Mouse (Mus musculus) liver, embryonic 12.5 days (tissue): Measurements from ENCODE around the gene Atn1. TPM values are rescaled to one million over a fixed set of nuclear protein-coding genes. Genes with fewer than 3 reads are reported as not detected.

Source experiments
- ATAC-seq: fragments of 200-750 bp; cut with Nextera tagmentation; 2 replicates; pipeline ENCODE4 v1.8.0; 2017; ENCODE audit warnings: moderate number of reproducible peaks, mild to moderate bottlenecking, moderate library complexity
- H3K27ac ChIP-seq: fragments of 300-500 bp; sonication (generic); 2 replicates; pipeline ENCODE4 v1.5.1; 2016; ENCODE audit warnings: mild to moderate bottlenecking
- H3K27me3 ChIP-seq: fragments of 300-500 bp; sonication (generic); replicated peaks from 2 replicates; pipeline ENCODE4 v1.6.1; 2016; ENCODE audit warnings: mild to moderate bottlenecking, moderate library complexity
- H3K36me3 ChIP-seq: fragments of 300-500 bp; sonication (generic); 2 replicates; pipeline ENCODE4 v1.6.1; 2016; ENCODE audit warnings: mild to moderate bottlenecking, moderate library complexity
- H3K4me1 ChIP-seq: fragments of 300-500 bp; sonication (generic); 2 replicates; pipeline ENCODE4 v1.6.1; 2016
- H3K4me2 ChIP-seq: fragments of 300-500 bp; sonication (generic); 2 replicates; pipeline ENCODE4 v1.6.1; 2016; ENCODE audit warnings: mild to moderate bottlenecking, moderate library complexity
- H3K4me3 ChIP-seq: fragments of 300-500 bp; sonication (generic); 2 replicates; pipeline ENCODE4 v1.5.1; 2016; ENCODE audit warnings: mild to moderate bottlenecking, moderate library complexity
- H3K9ac ChIP-seq: fragments of 300-500 bp; sonication (generic); 2 replicates; pipeline ENCODE4 v1.6.1; 2016; ENCODE audit warnings: mild to moderate bottlenecking, moderate library complexity
- H3K9me3 ChIP-seq: fragments of 300-500 bp; sonication (generic); replicated peaks from 2 replicates; pipeline ENCODE4 v1.6.1; 2016; ENCODE audit warnings: mild to moderate bottlenecking, moderate library complexity
- WGBS: fragments of 180-500 bp; shearing (Covaris S2); methylation state at CpG from one replicate; pipeline ENCODE4 v1.1.7; 2016; ENCODE audit not compliant: insufficient replicate concordance; 5-methylcytosine and 5-hydroxymethylcytosine counted together
- polyA plus RNA-seq: library from polyadenylated mRNA; unstranded; fragments of >200 nt; fragmentation: Nextera tagmentation; extraction: Ambion mirVana; gene quantifications from 2 replicates; pipeline ENCODE4 v1.2.1, GENCODE M21; 2016

Atn1 gene
- polyA plus RNA-seq, 1 experiment from 2014 or later: 2.9 TPM

DNA sequence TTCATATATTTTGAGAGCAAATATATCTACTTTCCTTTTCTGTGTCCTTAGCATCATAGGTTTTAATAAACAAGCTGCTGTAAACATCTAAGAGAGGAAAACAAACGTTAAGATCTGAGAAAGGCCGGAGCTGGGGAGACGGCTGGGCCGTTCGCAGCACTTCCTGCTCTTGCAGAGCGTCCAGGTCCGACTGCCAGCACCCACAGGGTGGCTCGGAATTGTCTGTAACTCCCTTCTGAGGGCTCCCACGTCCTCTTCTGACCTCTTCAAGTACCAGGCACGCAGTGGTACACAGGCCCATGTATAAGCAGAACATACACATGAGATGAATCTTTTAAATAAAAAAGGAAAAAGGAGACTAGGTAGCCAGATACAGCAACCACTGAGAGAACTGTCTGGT, 31.4 kb upstream of the Atn1 start:
- ATAC-seq: no peak
- Histone ChIP-seq H3K9ac (no peak overlapping the region), H3K4me1 (0 out of 2 replicates have a peak, but pooled peaks cover under 1% of the 10 kb centered on the region), H3K9me3 (no peaks in the 10 kb centered on the region), H3K4me2 (no peak overlapping the region), H3K36me3 (no peaks in the 10 kb centered on the region), H3K27me3 (no peaks in the 10 kb centered on the region), H3K27ac (no peak overlapping the region), H3K4me3 (no peak overlapping the region)
- WGBS: 71% methylated on average over 10 of the region's 10 CpGs

DNA sequence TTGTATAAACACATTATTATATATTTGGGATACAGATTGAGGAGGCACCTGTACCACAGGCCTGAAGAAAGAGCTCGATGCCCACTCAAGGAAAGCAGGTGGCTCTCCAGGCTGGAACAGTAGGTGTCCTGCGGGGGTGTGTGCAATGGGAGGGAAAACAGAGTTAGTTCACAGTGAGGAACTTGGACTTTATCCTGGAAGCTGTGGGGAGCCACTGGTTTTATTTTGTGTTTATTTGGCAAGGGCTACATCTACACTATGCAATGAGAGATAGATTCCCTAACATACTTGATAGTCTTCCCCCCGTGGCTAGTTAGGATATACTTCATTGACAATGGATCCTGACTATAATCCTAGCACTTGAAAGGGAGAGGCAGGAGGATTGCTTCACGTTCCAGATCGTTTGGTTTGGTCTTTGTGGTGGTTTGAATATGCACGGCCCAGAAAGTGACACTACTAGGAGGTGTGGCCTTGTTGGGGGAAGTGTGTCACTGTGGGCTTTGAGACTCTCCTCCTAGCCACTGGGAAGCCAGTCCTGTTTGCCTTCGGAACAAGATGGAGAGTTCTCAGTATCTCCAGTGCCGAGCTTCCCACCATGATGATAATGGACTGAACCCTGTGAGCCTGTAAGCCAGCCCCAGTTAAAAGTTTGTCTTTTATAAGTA, 30.6 kb upstream of the Atn1 start:
- ATAC-seq: 0 out of 2 replicates have a peak, but pooled peaks have one; percentile 38
- 40% methylated on average over 8 of the region's 8 CpGs for WGBS
- Histone ChIP-seq H3K4me2 (no peak overlapping the region), H3K4me1 (peaks cover 6% of the 10 kb centered on the region), H3K9me3 (no peaks in the 10 kb centered on the region), H3K9ac (no peak overlapping the region), H3K36me3 (no peaks in the 10 kb centered on the region), H3K4me3 (no peak overlapping the region), H3K27me3 (peaks cover 6% of the 10 kb centered on the region; the same call in 1 of the 2 replicates), H3K27ac (no peak overlapping the region)

- H3K4me3 ChIP-seq: no peak overlapping the region
- no peak overlapping the region for H3K9ac ChIP-seq
- H3K4me1 ChIP-seq: peaks cover 10% of the 10 kb centered on the region
- ATAC-seq: no peak
- no peak overlapping the region for H3K27ac ChIP-seq
- peaks cover 50% of the 10 kb centered on the region for H3K27me3 ChIP-seq
- no peaks in the 10 kb centered on the region for H3K36me3 ChIP-seq
- peak overlapping the region; percentile 38 for H3K4me2 ChIP-seq
- H3K9me3 ChIP-seq: no peaks in the 10 kb centered on the region
- WGBS: 12% methylated on average over 6 of the region's 6 CpGs
Observed at GRCm38 (mm10) chr6:124782436-124782835, 26.1 kb upstream of the Atn1 start.

GRCm38 (mm10) chr6:124780917-124781316, 24.6 kb upstream of the Atn1 start:
- no peak overlapping the region for H3K4me2 ChIP-seq
- H3K27ac ChIP-seq: no peak overlapping the region
- no peaks in the 10 kb centered on the region for H3K9me3 ChIP-seq
- 74% methylated on average over 7 of the region's 7 CpGs for WGBS
- H3K27me3 ChIP-seq: peaks cover 59% of the 10 kb centered on the region
- no peak for ATAC-seq
- H3K9ac ChIP-seq: no peak overlapping the region
- H3K4me3 ChIP-seq: no peak overlapping the region
- H3K4me1 ChIP-seq: peaks cover 10% of the 10 kb centered on the region
- H3K36me3 ChIP-seq: no peaks in the 10 kb centered on the region

DNA sequence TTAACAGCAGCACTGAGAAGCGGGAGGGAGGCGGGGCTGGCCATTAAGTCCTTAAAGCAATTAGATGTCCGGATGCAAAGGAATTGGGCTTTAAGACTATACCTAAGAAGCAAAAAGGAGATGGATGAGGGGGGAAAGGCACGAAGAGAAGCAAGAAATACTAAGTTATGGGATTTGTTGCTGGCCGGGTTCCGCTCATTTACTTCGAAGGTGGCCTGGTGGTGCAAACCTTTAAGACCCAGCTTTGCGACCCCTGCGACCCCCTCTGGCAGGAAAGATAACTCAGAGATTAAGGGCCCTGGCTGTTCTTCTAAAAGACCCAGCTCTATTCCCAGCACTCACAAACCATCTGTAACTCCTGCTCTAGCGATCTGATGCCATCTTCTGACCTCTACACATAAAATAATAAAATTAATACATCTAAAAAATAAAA, 23.7 kb upstream of the Atn1 start:
- no peak for ATAC-seq
- H3K27ac ChIP-seq: no peak overlapping the region
- H3K9me3 ChIP-seq: no peaks in the 10 kb centered on the region
- peak overlapping the region; percentile 20 for H3K4me3 ChIP-seq
- peaks cover 10% of the 10 kb centered on the region for H3K4me1 ChIP-seq
- H3K36me3 ChIP-seq: no peaks in the 10 kb centered on the region
- peaks cover 65% of the 10 kb centered on the region for H3K27me3 ChIP-seq
- WGBS: 11% methylated on average over 10 of the region's 10 CpGs
- peak overlapping the region; percentile 52 for H3K4me2 ChIP-seq
- H3K9ac ChIP-seq: no peak overlapping the region

DNA sequence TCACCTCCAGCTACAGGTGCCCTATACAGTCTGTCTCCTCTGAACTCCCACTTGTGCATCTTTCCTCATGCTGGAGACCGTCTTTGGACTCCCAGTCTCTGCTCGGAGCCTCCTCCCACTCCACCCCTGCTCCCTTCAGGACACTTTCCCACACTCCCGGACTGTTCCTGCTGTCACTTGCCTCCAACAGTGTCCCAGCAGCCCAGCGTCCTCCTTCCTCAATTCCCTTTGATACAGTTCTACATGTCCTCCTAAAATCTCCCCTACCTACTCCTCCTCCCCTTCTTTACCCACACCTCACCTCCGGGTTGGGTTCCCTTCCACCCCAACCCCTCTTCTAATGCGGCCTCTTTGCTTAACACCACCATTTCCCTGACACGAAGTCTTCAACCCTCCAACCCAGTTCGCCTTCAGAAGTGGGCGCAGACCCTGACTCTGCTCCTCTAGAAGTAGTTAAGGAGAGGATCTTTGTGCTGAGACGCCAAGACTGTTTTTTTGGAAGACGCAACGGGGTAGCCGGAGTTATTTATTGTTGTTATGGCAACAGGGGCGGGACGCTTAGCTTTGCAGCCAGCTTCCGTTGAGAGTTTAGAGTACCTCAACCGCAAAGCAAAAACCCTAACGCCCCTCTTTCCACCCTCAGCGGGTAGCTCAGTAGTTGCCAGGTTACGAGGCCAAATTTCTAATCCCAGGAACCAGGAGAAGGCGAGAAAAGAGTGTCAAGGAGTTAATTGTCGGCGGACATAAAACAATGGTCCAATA, 23.1 kb upstream of the Atn1 start, which contains the start of gene Lrrc23:
Gene Lrrc23, minus strand, starts transcription at position 506 of the 762 bp plus-strand sequence.
- H3K4me2 ChIP-seq: peak within 1 kb of the TSS; percentile 52
- peak within 1 kb of the TSS; percentile 20 for H3K4me3 ChIP-seq
- H3K36me3 ChIP-seq: no peaks in the 10 kb centered on the region
- H3K9ac ChIP-seq: no peak within 1 kb of the TSS
- 0 out of 2 replicates have a peak, but pooled peaks have one; percentile 21 for ATAC-seq
- H3K4me1 ChIP-seq: peaks cover 10% of the 10 kb centered on the region
- WGBS: 3% methylated on average over 23 of the region's 23 CpGs
- no peak within 1 kb of the TSS for H3K27ac ChIP-seq
- H3K27me3 ChIP-seq: peaks cover 66% of the 10 kb centered on the region
- no peaks in the 10 kb centered on the region for H3K9me3 ChIP-seq

- WGBS: 65% methylated on average over 15 of the region's 15 CpGs
- Histone ChIP-seq H3K27me3 (peaks cover 86% of the 10 kb centered on the region), H3K36me3 (no peaks in the 10 kb centered on the region), H3K4me3 (no peak overlapping the region), H3K9ac (no peak overlapping the region), H3K27ac (no peak overlapping the region), H3K9me3 (no peaks in the 10 kb centered on the region), H3K4me2 (no peak overlapping the region), H3K4me1 (peaks cover 29% of the 10 kb centered on the region)
- ATAC-seq: no peak
Observed at GRCm38 (mm10) chr6:124770511-124770910, 14.2 kb upstream of the Atn1 start.

DNA sequence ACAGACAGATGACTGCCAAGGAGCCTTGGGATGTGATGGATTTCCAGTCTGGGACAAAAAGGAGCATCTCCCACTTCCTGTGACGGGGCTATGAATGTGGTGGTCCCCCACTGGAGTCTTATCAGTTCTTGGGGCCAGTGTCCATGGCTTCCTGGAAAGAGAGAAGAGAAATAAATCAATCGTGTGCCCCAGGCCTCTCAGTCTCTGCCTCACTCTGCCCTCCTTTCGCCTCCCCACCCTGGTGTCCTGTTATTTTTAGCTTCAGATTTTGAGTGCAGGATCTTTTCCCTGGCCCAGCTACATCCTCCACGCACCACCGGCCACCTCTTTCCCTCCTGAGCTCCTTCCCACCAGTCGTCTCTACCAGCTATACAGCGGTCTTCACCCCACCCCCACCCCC, 13.7 kb upstream of the Atn1 start:
- Histone ChIP-seq H3K4me2 (peak overlapping the region; percentile 75), H3K27ac (no peak overlapping the region), H3K36me3 (no peaks in the 10 kb centered on the region), H3K27me3 (peaks cover 87% of the 10 kb centered on the region), H3K4me1 (peaks cover 29% of the 10 kb centered on the region), H3K9ac (no peak overlapping the region), H3K4me3 (peak overlapping the region; percentile 53; the same call in 1 of the 2 replicates), H3K9me3 (no peaks in the 10 kb centered on the region)
- no peak for ATAC-seq
- 23% methylated on average over 7 of the region's 7 CpGs for WGBS

DNA sequence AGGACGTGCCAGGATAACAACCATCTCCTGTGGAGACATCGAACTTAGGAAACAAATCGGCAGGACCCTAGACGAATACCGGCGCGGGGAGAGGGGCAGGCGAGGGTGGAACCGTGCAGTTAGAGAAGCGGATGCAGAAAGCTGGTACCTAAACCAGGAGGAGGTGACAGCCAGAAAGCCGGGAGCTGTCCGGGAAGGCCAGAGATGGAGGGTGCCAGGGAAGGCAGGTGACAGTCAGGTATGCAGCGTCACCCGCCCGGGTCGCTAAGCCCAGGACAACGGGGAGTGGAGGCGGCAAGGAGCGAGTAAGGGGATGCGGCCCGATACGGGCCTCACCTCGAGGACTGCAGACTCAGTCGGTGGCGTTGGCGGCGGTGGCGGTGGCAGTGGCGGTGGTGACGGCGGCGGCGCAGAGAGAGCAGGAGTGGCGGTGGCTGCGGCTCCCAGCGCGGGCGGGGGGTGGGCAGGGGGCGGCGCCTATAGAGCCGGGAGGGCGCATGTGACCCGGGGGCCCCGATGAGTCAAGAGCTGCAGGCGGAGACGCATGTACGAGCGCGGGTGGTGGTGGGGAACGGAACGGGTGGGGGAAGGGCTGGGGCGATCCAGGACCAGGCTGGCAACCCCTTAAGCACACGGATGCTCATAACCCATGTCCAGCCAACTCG, 12.9 kb upstream of the Atn1 start, which contains the start of gene Eno2:
Gene Eno2, minus strand, starts transcription at position 573 of the 665 bp plus-strand sequence.
- peak within 1 kb of the TSS; percentile 53 for H3K4me3 ChIP-seq
- H3K27me3 ChIP-seq: peaks cover 89% of the 10 kb centered on the region
- H3K4me1 ChIP-seq: peaks cover 29% of the 10 kb centered on the region
- H3K36me3 ChIP-seq: no peaks in the 10 kb centered on the region
- WGBS: 2% methylated on average over 54 of the region's 54 CpGs
- no peaks in the 10 kb centered on the region for H3K9me3 ChIP-seq
- H3K27ac ChIP-seq: no peak within 1 kb of the TSS
- H3K4me2 ChIP-seq: peak within 1 kb of the TSS; percentile 75
- peak within 1 kb of the TSS; percentile 44; the same call in 1 of the 2 replicates for H3K9ac ChIP-seq
- peak; percentile 35; the same call in 1 of the 2 replicates for ATAC-seq

DNA sequence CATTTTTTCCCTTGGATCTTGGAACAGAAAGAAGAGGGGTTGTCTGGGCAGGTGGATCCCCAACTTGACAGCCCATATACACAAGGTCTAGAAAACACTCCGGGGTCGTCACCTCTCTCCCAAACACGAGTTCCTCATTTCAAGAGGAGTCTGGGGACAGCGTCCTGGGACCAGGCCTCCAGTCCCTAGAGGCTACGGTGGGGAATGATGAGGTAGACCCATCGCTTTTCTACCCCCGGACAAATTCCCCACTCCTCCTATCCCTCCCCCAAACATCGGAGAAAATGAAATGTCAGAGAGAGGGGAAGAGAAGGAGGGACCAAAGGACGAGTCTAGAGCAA, 12.3 kb upstream of the Atn1 start:
- Histone ChIP-seq H3K4me3 (peak overlapping the region; percentile 53), H3K4me1 (peaks cover 29% of the 10 kb centered on the region), H3K27me3 (peaks cover 92% of the 10 kb centered on the region), H3K4me2 (peak overlapping the region; percentile 75), H3K9ac (no peak overlapping the region), H3K9me3 (no peaks in the 10 kb centered on the region), H3K36me3 (no peaks in the 10 kb centered on the region), H3K27ac (no peak overlapping the region)
- no peak for ATAC-seq
- WGBS: 2% methylated on average over 9 of the region's 9 CpGs

- H3K27me3 ChIP-seq: peaks cover 92% of the 10 kb centered on the region
- no peak overlapping the region for H3K9ac ChIP-seq
- peak; percentile 30 for ATAC-seq
- H3K4me2 ChIP-seq: peak overlapping the region; percentile 75
- H3K9me3 ChIP-seq: no peaks in the 10 kb centered on the region
- H3K27ac ChIP-seq: no peak overlapping the region
- WGBS: 22% methylated on average over 19 of the region's 19 CpGs
- no peaks in the 10 kb centered on the region for H3K36me3 ChIP-seq
- H3K4me1 ChIP-seq: peaks cover 29% of the 10 kb centered on the region
- H3K4me3 ChIP-seq: peak overlapping the region; percentile 53
Observed at GRCm38 (mm10) chr6:124767920-124768703, 11.8 kb upstream of the Atn1 start.
